Mouse (Mus musculus) brain, adult 10 weeks (tissue): ENCODE data around the gene Ccr9. TPM values are rescaled to one million over a fixed set of nuclear protein-coding genes. Genes with fewer than 3 reads are reported as not detected.

Experiments
- polyA plus RNA-seq: library from polyadenylated mRNA; stranded (reverse); fragments of 350-450 nt; fragmentation: Illumina TruSeq; extraction: RNeasy Lipid Tissue Mini Kit (QIAGEN cat#74804); gene quantifications from one replicate; pipeline ENCODE4 v1.2.3, GENCODE M21; 2015; ENCODE audit warnings: low read depth, low replicate concordance

Gene Ccr9
- polyA plus RNA-seq = 0.22 TPM

DNA sequence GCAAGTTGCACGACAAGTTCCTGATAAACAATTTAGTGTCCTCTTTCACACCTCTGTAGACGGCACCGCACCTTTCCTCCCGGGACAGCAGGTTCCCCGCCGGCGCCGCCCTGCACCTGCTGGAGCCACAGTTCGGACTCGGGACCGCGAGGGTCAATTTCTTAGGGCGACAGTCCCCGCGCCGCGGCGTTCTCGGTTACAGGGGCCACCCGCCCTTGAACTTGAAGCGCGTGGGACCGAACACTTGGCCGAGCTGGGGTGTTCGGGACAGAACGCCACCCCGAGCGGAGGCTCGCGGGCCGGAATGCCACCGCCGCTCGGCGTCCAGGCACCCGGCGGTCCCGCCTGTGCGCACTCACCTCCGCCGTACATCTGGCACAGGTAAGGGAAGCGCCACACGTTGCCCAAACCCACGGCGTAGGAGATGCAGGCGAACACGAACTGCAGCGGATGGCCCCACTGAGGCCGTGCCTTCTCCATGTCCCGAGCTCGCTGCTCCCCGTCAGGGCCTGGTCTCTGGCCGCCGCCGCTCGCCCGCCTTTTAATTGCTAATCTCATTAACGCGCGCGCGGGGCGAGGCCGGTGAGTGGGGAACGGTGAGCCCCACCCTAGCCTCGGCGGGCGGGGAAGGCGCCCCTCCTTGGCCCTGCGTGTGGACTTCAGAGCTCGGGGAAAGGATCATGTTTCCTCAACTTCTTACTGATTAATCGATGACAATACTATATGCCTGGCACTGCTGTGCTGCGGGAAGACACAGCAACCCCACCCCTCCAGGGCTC, at the start of gene Ccr9, which contains the start of gene Slc6a20a:
TSS of gene Ccr9 (plus strand) at position 113 of the 779 bp plus-strand sequence.
TSS of gene Slc6a20a (minus strand) at position 559 of the 779 bp plus-strand sequence.

DNA sequence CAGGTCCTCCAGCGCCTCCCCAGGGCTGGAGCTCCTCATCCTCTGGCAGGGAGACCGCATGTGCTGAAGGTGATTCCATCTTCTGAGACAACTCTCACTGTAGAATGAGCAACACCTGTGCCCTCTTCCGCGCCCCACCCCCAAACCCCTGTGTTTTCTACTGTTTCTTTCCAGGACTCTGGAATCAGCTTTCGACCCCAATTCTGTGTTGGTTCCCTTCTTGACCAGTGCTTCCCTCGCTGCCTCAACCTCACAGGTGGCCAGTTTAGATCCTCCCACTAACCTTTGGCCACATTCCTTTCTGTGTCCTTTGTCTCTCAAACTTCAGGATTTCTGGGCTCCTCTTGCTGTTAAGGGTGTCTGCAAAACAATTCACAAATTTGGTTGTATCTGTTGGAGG, 46.0 kb upstream of the Ccr9 start, which contains the start of gene Slc6a20b:
TSS of gene Slc6a20b (minus strand) at position 285 of the 400 bp plus-strand sequence.

GRCm38 (mm10) chr9:123717186-123718008, 39.2 kb downstream of the Ccr9 start, which contains the start of gene Lztfl1:
TSS of gene Lztfl1 (minus strand) at chr9:123717697.

DNA sequence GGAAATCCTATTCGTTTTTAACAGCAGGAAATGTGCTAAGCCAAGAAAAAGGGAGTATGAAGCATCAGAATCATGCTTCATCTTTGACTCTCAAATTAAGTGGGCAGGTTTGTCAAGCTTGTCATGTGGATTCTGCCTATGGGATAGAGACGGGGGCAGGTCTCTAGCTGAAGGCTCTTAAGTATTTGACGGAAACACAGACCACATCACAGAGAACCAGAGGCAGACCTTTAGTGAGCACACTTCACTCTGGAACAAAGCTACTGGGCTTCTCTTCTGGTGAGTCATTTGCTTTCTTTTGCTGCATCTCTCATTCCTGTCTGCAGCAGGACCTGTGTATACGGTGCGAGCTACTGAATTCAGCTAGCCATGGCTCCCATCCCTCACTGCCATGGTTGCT, 128.0 kb downstream of the Ccr9 start, which contains the start of gene Cxcr6:
TSS of gene Cxcr6 (plus strand) at position 209 of the 400 bp plus-strand sequence.

Other genes with a start within 250 kb of the Ccr9 start
- 7.9 TPM for gene Limd1, start 199.7 kb upstream of the Ccr9 start, polyA plus RNA-seq
- 87.7 TPM for gene Sacm1l, start 148.7 kb upstream of the Ccr9 start, polyA plus RNA-seq
- gene Slc6a20b, start 45.9 kb upstream of the Ccr9 start, polyA plus RNA-seq = not detected
- gene Slc6a20a, start 446 bp downstream of the Ccr9 start, polyA plus RNA-seq = 18.5 TPM
- 56.7 TPM for gene Lztfl1, start 39.3 kb downstream of the Ccr9 start, polyA plus RNA-seq
- gene Cxcr6, start 128.0 kb downstream of the Ccr9 start, polyA plus RNA-seq = not detected
- 20.7 TPM for gene Fyco1, start 173.5 kb downstream of the Ccr9 start, polyA plus RNA-seq
- not detected for gene Xcr1, start 183.6 kb downstream of the Ccr9 start, polyA plus RNA-seq